Mouse (Mus musculus) testis, adult 2 months (tissue): ENCODE results near the gene Adamts15.

Experiments
- CTCF ChIP-seq: fragments of 200-500 bp; IDR thresholded peaks from 2 replicates; pipeline ENCODE4 v1.5.1; 2012; ENCODE audit warnings: low read depth, mild to moderate bottlenecking, inconsistent platforms, low read length, moderate library complexity; ENCODE audit not compliant: control insufficient read depth, insufficient read depth, insufficient replicate concordance
- POLR2A ChIP-seq: fragments of 200-500 bp; IDR thresholded peaks from 2 replicates; pipeline ENCODE4 v1.6.1; 2012; ENCODE audit warnings: low read depth, mild to moderate bottlenecking, inconsistent platforms, low read length, moderate library complexity; ENCODE audit not compliant: control insufficient read depth

DNA sequence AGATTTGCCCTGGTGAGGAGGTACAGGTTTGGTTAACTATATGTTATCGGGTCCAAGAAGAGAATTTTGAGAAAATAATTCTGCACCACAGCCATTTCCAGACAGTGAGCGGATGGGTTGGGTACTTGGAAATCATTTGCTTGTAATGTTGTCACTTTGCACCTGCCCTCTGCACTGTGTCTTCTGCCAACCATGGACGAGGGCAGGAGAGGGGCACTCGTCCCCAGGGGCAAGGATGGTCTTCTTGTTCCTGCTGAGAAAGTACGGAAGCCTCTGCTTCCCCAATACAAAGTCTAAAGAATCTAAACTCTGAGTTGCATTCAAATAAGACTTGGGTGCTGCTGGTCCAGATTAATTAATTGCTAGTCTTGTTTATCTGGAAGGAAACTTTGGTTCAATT is 13.3 kb downstream of the Adamts15 start:
- no peak for TF ChIP-seq CTCF
- TF ChIP-seq POLR2A: no peak
